Mouse (Mus musculus) ES-Bruce4 (cell line): ENCODE results near the gene Serac1.

Experiments
- CTCF ChIP-seq: IDR thresholded peaks from one replicate; pipeline ENCODE4 v1.8.1; 2011; ENCODE audit warnings: low read depth, low read length
- POLR2A ChIP-seq: IDR thresholded peaks from one replicate; pipeline ENCODE4 v1.8.1; 2011; ENCODE audit warnings: low read length; ENCODE audit not compliant: insufficient read depth

DNA sequence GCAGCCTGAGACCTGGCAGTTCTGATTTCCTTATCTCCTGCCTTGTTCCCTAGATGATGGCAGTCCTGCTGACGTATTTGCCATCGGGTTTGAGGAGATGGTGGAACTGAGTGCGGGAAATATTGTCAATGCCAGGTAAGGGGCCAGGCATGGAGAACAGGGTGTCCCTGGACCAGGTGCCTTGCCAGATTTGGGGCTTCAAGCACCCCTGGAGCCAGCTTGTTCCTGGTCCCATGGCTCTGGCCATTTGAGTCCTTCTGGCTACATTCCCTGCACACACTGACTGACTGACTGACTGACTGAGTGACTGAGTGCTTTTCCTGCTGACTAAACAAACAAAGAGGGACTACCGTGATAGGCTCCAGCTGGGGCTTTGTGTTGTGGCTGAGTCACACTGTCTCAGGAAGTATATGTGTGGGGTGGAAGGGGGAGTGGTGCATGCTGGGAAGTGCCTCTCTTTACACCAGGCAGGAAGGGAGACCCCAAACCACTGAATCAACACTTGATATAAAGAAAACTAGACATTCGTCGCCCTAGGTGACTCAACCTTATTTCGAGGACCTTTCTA is 63.2 kb downstream of the Serac1 start:
- TF ChIP-seq POLR2A (no peak), CTCF (no peak)
